Mouse (Mus musculus) gastrocnemius, postnatal 36 days (tissue): Measurements from ENCODE around the gene Plvap. TPM values are rescaled to one million over a fixed set of nuclear protein-coding genes. Genes with fewer than 3 reads are reported as not detected.
A peak's percentile ranks its signal among the peaks of the same experiment; 100 is the strongest.
"Not testable (repeated sequence)": the region's sequence is repeated elsewhere in the genome, so short reads cannot be mapped to it uniquely, and the experiment has no call there.

Source experiments
- DNase-seq, 2 experiments: peaks; one replicate each; pipeline ENCODE4 v3.0.0; 2022
- intact Hi-C: fragments of 180-260 bp; cut with DNase I; formaldehyde crosslinking; loops from one replicate; pipeline ENCODE4 v1.15.1; 2025
- total RNA-seq, 2 experiments: library from RNA; stranded (reverse); gene quantifications; 2 replicates each; pipeline ENCODE4 v1.2.3; 2021

Plvap gene
- total RNA-seq, 2 experiments from 2014 or later: 5.6 to 9.3 TPM

DNA sequence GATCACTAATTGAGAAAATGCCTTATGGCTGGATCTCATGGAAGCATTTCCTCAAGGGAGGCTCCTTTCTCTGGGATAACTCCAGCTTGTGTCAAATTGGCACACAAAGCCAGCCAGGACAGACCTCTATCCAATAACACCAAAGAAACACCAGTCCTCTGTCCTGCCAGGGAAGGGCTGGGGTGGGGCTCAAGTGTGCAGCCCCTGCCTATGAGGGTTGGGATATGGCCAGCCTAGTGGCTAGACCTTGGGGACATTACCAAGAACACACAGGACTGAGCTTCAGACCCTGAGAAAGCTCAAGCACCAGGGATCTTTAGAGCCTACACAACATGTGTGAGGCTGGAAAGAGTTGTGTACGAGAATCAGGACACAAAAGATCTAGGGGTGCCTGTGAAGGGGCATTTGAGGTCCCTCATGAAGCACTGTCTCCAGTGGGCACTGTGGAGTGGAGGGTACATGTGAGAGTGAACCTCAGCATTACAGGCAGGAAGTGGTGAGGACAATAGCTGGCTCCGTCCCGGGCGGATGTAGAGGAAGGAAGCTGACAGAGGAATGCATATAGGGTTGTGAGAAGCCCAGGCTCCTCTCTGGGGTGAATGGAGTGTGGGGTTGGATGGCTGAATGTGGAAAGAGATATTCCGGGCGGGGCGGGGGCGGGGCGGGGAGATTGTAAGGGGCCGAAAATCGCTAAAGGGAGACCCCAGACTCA is 17.0 kb upstream of the Plvap start:
- intact Hi-C loops: no loop called here
- no peak for DNase-seq

DNA sequence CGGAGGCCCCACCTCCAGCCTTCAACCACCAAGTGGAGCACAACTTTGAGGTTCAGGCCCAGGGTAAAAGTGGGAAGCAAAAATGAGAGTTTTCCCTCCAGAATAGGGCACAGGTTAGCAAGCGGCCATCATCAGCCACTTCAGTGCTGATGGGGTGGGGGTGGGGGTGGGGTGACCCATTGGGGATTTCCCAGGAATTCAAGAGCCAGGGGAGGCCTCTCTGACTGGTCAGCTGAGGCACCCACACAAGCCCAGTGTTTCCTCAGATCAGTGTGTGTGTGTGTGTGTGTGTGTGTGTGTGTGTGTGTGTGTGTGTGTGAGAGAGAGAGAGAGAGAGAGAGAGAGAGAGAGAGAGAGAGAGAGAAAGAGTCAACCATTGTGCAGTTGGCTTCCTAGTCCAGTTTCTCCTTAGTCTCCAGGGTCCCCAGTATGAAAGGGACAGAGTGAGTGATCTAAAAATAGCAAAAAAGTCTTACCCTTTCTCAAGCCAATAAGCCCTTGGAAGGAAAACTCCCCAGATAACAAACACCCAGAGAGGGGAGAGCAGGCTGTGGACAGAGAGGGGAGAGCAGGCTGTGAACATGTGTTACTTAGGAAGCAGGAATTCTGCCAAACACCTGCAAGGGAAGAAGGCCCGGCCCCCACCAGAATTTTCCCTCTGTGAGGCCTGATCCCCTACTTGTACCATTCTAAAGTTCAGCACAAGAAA is 15.8 kb upstream of the Plvap start:
- intact Hi-C loops: no loop called here

DNA sequence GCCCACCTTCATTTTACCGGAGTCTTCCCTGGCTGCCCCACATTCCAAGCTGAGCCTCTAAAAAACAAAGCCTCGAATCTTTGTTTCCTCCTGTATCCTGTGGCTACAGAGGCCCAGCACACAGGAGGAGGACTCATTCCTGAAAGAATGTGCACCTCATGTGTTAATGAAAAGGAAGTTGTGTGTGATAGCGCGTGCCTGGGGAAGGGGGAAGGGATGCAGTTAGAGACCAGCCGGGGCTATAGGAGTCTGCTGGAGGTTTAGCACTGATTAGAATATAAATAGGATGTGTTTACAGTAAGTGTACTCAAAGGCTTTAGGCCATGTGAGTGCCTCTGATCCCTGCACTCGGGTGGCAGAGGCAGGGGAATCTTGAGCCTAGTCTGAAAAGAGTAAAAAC is 14.7 kb upstream of the Plvap start:
- intact Hi-C loops: no loop called here
- no peak for DNase-seq

More for the DNA sequence above, 15.8 kb upstream of the Plvap start:
- DNase-seq: no peak

DNA sequence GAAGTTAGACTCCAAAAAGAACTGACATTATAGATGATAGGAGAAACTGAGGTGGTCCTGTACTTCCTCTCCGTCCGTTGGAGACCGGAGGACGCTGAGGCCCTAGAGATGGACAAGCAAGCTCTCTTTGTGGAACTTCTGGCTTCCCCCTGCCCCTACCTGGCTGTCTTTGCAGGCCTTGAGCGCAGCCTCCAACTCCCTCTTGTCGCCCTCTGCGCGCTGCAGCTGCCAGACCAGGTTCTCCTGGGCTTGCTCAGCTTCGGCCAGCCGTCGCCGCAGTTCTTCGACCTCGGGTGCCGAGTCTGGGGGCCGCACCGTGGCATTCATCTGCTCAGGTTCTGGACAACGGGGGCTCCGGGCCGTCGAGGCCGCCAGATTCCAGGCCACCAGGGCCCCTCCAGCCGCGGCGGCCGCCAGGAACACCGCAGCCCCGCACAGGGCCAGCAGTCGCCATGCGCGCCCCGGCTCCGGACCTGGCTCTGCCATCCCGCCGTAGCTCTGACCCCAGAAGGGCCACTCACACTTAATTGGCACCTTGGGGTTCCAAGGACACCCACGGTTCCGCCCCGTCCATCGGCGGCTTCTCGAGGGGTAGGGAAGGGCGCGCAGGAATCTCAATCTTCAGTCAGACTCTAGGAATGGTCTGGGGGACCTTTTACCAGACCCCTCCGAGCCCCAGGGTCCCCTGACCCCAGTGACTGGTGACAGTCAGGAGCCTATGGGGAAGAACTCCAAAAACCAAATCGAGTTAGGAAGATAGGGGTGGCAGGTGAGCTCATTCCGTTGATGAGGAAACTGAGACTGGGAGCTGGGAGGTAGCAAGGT is 13.9 kb upstream of the Plvap start, which contains the start of gene Ccdc194:
TSS of gene Ccdc194 (minus strand) at position 486 of the 825 bp plus-strand sequence.
- intact Hi-C loops: no loop called here
- no peak for DNase-seq

DNA sequence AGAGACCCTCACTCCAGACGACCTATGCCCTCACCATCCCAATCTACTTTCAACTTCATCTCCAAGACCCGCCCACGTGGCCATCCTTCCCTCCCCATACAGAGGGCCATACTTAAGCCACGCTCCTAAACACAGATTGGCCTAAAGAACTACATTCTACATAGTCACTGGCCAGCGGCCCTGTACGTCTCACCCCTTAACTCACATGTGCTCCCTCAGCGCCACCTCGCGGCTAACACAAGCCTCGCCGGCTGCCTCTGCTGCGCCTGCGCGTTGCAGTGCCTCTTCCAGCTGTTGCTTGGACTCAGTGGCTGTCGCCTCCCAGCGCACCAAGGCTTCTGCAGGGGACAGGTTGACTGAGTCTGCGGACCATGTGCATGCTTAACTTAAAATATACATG is 10.1 kb upstream of the Plvap start:
- DNase-seq: peak; percentile 94 to 96
- intact Hi-C loops: loop anchor here (1.0 to 2.0 kb wide), 2 partner anchors 26 to 81 kb away; no protein-coding TSS in a partner anchor

DNA sequence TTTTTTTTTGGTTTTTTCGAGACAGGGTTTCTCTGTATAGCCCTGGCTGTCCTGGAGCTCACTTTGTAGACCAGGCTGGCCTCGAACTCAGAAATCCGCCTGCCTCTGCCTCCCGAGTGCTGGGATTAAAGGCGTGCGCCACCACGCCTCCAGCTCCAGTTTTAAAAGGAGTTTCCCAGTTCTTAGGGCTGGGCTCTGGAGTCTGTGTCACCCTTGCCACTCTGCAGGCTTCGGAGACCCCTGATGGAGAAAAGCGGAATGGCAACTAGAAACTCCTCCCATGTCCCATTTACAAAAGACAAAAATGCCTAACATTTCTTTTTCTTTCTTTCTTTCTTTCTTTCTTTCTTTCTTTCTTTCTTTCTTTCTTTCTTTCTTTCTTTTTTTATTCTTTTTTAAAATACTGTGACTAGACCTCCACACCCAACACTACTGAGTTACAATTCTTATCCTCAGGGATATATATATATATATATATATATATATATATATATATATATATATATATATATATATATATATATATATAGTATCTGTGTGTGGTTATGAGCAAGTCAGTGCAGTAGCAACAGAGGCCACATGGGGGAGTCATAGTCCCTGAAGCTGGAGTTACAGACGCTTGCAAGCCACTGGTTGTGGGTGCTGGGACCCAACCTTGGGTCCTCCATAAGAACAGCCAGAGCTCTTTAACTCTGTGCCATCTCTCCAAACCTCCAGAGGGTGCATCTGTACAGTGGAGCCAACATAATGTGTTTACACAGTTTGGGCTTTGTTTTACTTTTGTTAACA is 7.7 kb upstream of the Plvap start:
- DNase-seq: peak in 1 of 2 experiments; percentile 57
- intact Hi-C loops: not testable (repeated sequence)

DNA sequence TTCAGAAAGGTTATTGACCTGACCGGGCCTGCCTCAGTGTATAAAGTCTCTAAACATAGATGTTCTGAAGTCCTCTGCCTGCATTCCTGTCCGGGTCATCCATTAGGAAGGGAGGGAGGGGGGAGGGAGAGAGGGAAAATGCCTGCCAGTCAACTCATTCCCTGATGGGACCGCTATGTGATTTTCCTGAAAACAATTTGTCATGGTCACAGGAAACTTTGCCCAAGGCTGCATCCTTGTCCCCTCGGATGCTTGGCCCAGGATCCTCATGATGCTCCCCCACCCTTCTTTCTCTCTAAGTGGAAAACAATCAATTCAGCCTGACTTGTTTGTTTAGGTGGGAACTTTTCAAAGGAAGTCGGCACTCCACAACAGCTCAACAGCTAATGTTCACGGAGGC is 5.2 kb upstream of the Plvap start:
- no peak for DNase-seq
- intact Hi-C loops: loop anchor here (1.0 kb wide), 1 partner anchor 19 kb away; no protein-coding TSS in a partner anchor

DNA sequence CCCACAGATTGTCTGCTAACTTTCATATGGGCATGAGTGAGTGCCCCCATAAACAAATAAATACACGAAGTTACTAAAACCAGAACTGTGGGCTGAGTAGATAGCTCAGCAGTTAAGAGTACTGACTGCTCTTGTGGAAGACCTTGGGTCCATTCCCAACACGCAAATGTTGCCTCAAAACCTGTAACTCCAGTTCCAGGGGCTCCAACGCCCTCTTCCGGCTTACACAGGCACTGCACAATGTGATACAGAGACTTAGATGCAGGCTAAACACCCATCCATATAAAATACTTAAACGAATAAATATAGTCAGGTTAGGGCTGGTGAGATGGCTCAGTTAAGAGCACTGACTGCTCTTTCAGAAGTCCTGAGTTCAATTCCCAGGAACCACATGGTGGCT is 3.5 kb upstream of the Plvap start:
- intact Hi-C loops: no loop called here
- no peak for DNase-seq

DNA sequence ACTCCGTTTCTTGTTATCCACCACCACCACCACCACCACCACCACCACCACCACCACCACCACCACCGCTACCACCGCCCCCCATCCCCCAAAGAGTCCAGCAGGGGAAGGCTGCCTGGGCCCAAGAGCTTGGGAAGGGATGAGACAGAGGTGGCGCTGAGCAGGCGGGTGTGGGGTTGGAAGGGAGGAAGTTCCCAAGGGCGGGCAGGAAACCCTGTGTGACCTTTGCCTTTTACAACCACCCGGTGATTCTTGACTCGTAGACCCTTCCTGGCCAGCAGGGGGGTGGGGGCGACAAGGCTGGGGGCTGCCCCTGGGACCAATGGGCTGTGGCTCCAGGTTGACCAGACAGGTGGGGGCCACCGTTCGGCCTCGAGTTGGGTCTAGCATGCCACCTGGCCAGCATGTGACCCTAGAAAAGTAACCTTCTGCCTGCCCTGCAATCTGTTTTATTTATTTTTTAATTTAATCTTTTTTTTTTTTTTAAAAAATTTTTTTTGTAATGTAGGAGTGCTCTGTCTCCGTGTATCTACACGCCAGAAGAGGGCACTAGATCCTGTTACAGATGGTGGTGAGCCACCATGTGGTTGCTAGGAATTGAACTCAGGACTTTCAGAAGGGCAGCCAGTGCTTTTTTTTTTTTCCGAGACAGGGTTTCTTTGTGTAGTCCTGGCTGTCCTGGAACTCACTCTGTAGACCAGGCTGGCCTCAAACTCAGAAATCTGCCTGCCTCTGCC is 1.6 kb upstream of the Plvap start:
- no peak for DNase-seq
- intact Hi-C loops: no loop called here

DNA sequence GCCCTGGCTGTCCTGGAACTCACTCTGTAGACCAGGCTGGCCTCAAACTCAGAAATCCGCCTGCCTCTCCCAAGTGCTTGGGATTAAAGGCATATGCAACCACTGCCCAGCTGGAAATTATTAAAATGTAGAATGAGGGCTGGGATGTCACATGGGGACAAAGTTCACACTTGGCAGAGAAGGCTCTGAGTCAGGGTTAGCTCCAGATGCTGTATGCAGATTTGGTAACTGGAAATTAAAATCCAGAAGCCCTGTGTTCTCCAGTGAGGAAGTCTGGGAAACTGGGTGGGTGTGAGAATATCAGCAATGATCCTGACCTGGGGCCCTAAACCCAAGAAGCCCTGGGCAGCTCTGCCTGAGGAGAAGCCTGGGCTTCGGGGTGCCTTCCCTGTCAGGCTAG is 2.2 kb downstream of the Plvap start:
- no peak for DNase-seq
- intact Hi-C loops: no loop called here

DNA sequence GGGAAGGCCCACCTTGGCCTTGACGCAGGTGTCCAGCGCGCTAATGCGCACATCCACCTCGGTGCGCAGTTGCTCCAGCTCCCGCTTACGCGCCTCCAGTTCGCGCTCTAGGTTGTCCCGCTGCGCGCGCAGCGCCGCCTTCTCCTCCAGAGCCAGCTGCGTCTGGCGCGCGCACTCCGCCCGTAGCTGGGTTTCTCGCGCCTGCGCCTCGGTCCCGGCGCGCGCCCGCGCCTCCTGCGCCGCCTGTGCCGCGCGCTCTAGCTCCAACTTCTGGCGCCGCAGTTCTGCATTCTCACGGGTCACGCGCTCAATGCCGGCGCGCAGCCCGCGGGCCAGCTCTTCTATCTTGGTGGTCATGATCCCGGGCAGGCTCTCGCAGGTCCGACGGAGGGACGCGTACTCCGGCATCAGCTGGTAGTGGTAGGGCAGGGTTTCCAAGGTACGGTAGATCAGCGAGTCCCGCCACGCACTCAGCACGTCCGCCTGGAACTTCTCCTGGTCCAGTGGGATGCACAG is 3.9 kb downstream of the Plvap start:
- intact Hi-C loops: no loop called here
- DNase-seq: peak; percentile 69 to 74

DNA sequence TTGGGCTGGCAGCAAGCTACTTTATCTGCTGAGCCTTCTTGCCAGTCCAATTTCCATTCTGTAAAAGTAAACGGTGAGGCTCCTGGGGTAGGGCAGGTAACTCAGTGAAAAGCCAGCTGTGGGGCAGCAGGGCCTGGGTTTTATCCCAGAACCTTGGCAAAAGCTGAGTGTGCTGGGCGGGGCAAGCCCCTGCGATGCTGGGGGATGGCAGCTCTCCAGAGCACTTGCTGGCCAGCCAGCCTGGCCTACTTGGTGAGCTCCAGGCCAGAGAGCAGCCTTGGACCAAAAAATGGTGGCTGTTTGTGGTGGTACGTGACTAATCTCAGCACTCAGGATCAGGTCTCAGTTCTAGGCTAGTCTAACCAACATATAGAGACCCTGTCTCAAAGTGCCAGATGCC is 5.6 kb downstream of the Plvap start:
- peak in 1 of 2 experiments; percentile 45 for DNase-seq
- intact Hi-C loops: no loop called here

DNA sequence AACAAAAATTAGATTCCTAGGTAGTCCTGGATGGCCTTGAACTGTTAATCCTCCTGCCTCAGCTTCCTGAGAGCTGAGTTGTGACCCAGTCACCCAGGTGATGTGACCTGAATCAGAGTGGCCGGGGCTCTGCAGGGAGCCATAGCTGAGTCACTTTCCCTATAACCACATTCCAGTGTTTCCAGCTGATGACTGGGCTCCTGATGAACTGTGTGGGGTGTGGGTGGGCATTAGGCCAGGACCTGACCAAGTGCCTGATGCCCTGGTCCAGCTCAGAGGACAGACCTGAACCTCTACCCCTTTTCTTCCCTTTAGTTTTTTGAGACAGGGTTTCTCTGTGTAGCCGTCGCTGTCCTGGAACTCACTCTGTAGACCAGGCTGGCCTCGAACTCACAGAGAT is 6.2 kb downstream of the Plvap start:
- no peak for DNase-seq
- intact Hi-C loops: no loop called here

DNA sequence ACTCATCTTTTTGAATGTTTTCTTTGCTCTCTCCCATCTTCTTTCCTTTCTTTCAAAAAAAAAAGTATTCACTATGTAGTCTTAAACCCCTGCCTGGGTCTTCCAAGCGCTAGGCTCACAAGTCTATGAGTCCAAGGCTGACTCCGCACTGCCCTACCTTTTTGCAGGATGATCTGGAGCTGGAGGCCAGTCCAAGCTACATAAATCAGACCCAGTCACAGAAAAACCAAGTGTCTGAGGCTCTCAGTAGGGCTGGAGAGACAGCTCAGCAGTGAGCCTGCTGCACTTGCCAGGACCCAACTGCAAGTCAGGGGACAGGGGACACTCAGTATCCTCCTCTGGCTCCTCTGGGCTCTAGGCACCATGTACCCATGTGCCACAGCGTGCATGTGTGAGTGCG is 7.2 kb downstream of the Plvap start:
- intact Hi-C loops: no loop called here
- DNase-seq: no peak

DNA sequence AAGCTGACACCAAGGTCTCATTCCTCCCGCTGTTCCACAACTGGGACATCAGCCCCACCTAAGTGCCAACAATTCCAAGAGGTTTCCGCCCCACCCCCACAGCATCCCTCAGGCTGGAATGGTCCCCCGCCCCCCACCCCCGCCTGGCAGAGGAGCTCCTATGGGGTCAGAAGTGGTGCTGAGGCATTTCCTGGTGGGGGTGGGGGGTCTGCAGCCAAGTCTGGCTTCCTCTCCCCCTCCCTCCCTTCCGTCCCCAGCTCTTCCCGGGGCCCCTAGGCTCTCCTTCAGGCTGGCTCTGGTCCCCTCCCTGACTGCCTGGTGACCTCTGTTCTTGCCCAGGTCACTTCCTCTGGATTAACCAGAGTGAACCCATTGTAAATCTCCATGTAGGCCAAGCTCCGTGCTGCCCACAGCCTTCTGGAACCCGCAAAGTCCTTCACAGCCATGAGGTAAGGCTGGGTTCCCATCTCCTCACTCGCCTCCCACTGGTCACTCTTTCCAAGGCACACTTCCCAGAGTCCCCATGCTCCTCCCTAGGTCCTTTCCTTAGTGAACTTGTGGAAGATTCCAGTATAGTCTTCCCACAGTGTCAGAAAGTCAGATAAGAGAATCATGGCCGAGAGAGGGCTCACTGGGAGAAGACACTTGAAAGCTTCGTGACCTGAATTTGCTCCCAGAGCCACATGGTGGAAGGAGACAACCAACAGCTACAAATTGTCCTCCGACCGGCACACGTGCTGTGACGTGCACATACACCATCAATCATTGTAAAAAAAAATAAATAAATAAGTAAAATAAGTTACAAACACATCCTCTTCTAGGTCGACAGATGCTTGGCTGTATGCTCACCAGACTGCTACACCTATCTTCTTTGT is 12.5 kb downstream of the Plvap start:
- intact Hi-C loops: no loop called here

DNA sequence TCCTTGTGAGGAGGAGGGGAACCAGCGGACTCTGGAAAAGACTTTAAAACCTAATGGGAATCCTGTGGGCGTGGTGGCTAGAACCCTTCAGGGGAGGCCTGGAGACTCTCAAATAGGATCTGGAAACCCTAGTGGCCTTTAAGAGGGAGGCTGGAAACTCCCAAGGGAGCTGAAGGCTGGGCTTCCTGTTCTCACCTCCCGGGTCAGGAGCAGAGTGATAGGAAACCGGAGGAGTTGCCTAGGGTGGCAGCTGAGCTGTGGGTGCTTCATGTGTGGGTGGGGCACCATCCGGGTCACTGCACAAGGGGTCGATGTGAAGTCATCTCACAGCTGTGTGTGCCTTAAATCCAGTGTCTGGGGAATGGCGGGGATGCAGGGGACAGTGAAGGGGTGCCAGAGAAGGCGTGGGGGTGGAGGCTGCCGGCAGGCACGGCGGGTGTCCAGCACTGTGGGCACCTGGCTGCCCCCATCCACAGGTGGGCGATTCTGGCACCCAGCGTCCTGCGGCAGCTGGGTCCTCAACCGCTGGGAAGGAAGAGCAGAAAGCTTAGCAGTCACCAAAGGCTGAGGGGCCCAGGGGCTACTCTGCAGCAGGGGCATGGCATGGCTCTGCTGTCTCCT is 13.6 kb downstream of the Plvap start:
- no peak for DNase-seq

More for the DNA sequence above, 12.5 kb downstream of the Plvap start:
- no peak for DNase-seq

DNA sequence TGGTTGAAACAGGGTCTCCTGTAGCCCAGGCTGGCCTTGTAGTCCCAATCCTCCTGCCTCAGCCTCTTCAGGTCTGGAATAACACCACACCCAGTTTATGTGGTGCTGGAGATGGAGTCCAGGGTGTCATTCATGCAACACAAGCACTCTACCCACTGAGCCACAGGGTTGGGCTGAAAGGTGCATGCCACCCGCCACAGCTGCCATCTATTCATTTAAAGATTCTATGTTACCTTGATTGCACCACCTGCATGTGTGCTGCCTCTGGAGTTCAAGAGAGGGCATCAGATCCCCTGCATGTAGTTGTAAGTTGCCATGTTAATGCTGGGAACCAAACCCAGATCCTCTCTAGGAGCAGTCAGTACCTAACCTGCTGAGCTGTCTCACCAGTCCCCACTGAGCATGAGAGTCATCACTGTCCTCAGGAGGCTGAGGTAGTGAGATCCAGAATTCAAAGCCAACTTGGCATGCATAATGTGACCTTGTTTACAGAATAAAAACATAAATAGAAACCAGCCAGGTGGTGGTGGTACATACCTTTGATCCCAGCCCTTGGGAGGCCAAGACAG is 14.4 kb downstream of the Plvap start:
- DNase-seq: no peak
- intact Hi-C loops: loop anchor here (1.0 kb wide), 1 partner anchor 19 kb away; no protein-coding TSS in a partner anchor

More for the DNA sequence above, 13.6 kb downstream of the Plvap start:
- intact Hi-C loops: loop anchor here (1.0 kb wide), 1 partner anchor 18 kb away; no protein-coding TSS in a partner anchor
